ENCODE assay signal across 9 mouse cellular contexts in genomic region chr2:8645463-8645862, GRCm38 (mm10).
A peak's percentile ranks its signal among the peaks of the same experiment; 100 is the strongest.
DNase-seq lines count a peak whose midpoint lies in the region; ATAC-seq and TF ChIP-seq lines count a peak whose summit lies in the region.
"Had no signal": no experiment of that assay in that cellular context is flagged by ENCODE, and none has a peak within 500 bp of the region (broad histone marks: within the 10 kb centered on the region; RNA-seq: fewer than 3 reads in every experiment).

No protein-coding gene starts in this region.

- no peaks in the 10 kb centered on the region for H3K4me1 ChIP-seq in liver, postnatal 0 days (ENCODE audit: insufficient read depth)
- H3K4me1 ChIP-seq in liver, embryonic 12.5 days: no peaks in the 10 kb centered on the region
- H3K4me1 ChIP-seq in midbrain, postnatal 0 days (ENCODE audit: insufficient read depth, low read length): no peaks in the 10 kb centered on the region

- H3K27ac ChIP-seq in liver, postnatal 0 days (ENCODE audit: low read depth): no peak overlapping the region
- no peak overlapping the region for H3K27ac ChIP-seq in liver, embryonic 12.5 days
- no peak overlapping the region for H3K27ac ChIP-seq in midbrain, postnatal 0 days (ENCODE audit: low read depth, low read length)

- ATAC-seq in frontal cortex, adult (ENCODE audit: low TSS enrichment): peak; percentile 59; the same call in 1 of the 2 replicates
- no peak for ATAC-seq in liver, postnatal 0 days
- ATAC-seq in liver, embryonic 12.5 days: no peak
- no peak for ATAC-seq in midbrain, postnatal 0 days (ENCODE audit: low FRiP score)
- ATAC-seq in megakaryocyte progenitor cell, adult 5-6 weeks (replicated peaks; ENCODE audit: poor library complexity): no peak; the same call in 1 of the 2 replicates

- H3K4me3 ChIP-seq in liver, postnatal 0 days (ENCODE audit: low read depth, low read length): no peak overlapping the region
- no peak overlapping the region for H3K4me3 ChIP-seq in liver, embryonic 12.5 days
- no peak overlapping the region for H3K4me3 ChIP-seq in midbrain, postnatal 0 days (ENCODE audit: low read depth, low read length)

- H3K4me2 ChIP-seq in liver, postnatal 0 days (ENCODE audit: low read depth, low read length): no peak overlapping the region
- no peak overlapping the region for H3K4me2 ChIP-seq in liver, embryonic 12.5 days
- no peak overlapping the region for H3K4me2 ChIP-seq in midbrain, postnatal 0 days (ENCODE audit: low read depth, low read length, poor library complexity, severe bottlenecking)

- no peak for DNase-seq in frontal cortex, postnatal 25 days (ENCODE audit: low spot score in 2 of 2)
- no peak for DNase-seq in liver, postnatal 0 days
- peak; percentile 50 for DNase-seq in adipocyte (ENCODE audit: low spot score)
- peak; percentile 77 for DNase-seq in midbrain, postnatal 0 days (ENCODE audit: low spot score)
- DNase-seq in Muller cell, postnatal 12 days (ENCODE audit: inconsistent ontology term): no peak
- DNase-seq: heart, postnatal 36 days had no signal

- H3K27me3 ChIP-seq in liver, postnatal 0 days (ENCODE audit: insufficient read depth, low read length): no peaks in the 10 kb centered on the region
- H3K27me3 ChIP-seq in liver, embryonic 12.5 days (replicated peaks): no peaks in the 10 kb centered on the region
- no peaks in the 10 kb centered on the region for H3K27me3 ChIP-seq in midbrain, postnatal 0 days (ENCODE audit: insufficient read depth, low read length)

- no peak for TF ChIP-seq EP300 in liver, postnatal 0 days (IDR thresholded peaks at IDR 0.05; ENCODE audit: low read depth)

- 19% methylated on average over 1 of the region's 1 CpGs for WGBS in liver, postnatal 0 days (ENCODE audit: insufficient replicate concordance)
- 34% methylated on average over 1 of the region's 1 CpGs for WGBS in liver, embryonic 12.5 days (ENCODE audit: insufficient replicate concordance)
- WGBS in midbrain, postnatal 0 days: 8% methylated on average over 1 of the region's 1 CpGs

- peak; percentile 48 for TF ChIP-seq CTCF in liver, postnatal 0 days (IDR thresholded peaks at IDR 0.05; ENCODE audit: low read depth)
- TF ChIP-seq CTCF in midbrain, postnatal 0 days (IDR thresholded peaks at IDR 0.05): peak; percentile 91

- no peaks in the 10 kb centered on the region for H3K36me3 ChIP-seq in liver, postnatal 0 days (replicated peaks; ENCODE audit: insufficient read depth, low read length)
- no peaks in the 10 kb centered on the region for H3K36me3 ChIP-seq in liver, embryonic 12.5 days
- no peaks in the 10 kb centered on the region for H3K36me3 ChIP-seq in midbrain, postnatal 0 days (ENCODE audit: insufficient read depth, low read length)

- no peaks in the 10 kb centered on the region for H3K9me3 ChIP-seq in liver, postnatal 0 days (ENCODE audit: low read length)
- no peaks in the 10 kb centered on the region for H3K9me3 ChIP-seq in liver, embryonic 12.5 days (replicated peaks)
- no peaks in the 10 kb centered on the region for H3K9me3 ChIP-seq in midbrain, postnatal 0 days (ENCODE audit: low read length)

- no peak overlapping the region for H3K9ac ChIP-seq in liver, postnatal 0 days (replicated peaks)
- no peak overlapping the region for H3K9ac ChIP-seq in liver, embryonic 12.5 days
- no peak overlapping the region for H3K9ac ChIP-seq in midbrain, postnatal 0 days (replicated peaks; ENCODE audit: low read length, poor library complexity, severe bottlenecking)

Comparison
In these comparisons a context has a peak if more than half of its experiments do, and no peak if none do; other contexts are left out.
1. DNase-seq: peak in adipocyte (single experiment) and midbrain, postnatal 0 days (single experiment); none in frontal cortex, postnatal 25 days (0 of 2), liver, postnatal 0 days (single experiment) and Muller cell, postnatal 12 days (single experiment).